Comparison of ENCODE assay signal across 16 mouse cellular contexts in the genomic region with DNA sequence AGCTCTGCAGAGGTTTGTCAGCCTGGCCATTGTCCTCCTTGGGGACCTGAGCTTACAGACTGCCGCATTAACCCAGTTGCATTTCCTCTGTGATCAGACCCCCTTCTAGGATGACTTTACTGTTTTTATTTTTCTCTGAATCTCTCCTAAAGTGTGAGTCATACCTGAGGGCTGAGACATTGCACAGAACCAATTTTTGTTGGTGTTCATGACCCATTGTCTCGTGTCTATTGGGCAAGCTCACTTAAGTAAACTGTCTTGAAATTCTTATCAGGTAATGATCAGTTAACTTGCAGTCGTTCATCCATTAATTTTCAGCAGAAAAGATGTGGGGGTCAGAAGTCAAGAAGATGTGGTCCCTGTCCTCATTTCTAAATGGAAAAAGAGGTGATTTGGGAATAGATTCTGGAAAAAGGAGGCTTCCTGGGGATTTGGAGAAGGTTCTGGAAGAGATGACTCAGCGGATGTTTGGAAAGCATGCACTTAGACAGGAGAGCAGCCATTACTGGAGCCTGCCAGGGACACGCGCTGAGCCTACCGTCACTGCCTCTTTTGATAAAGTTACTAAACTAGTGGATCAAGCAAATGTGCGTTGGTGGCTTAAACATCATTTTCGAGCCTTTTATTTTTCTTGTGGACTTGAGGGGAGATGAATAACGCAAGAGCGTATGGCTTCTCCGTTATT.
"Had no signal": no experiment of that assay in that cellular context is flagged by ENCODE, and none has a peak within 500 bp of the region (broad histone marks: within the 10 kb centered on the region; RNA-seq: fewer than 3 reads in every experiment).

No protein-coding gene starts in this region.

- H3K4me3 ChIP-seq: kidney, embryonic 15.5 days; limb, embryonic 13.5 days; liver, embryonic 15.5 days; midbrain, embryonic 10.5 days; myocyte; neural tube, embryonic 15.5 days had no signal

- H3K36me3 ChIP-seq: kidney, embryonic 15.5 days; limb, embryonic 13.5 days; liver, embryonic 15.5 days; midbrain, embryonic 10.5 days; neural tube, embryonic 15.5 days had no signal

- H3K9ac ChIP-seq: kidney, embryonic 15.5 days; limb, embryonic 13.5 days; liver, embryonic 15.5 days; neural tube, embryonic 15.5 days had no signal

- H3K4me1 ChIP-seq: kidney, embryonic 15.5 days; limb, embryonic 13.5 days; liver, embryonic 15.5 days; neural tube, embryonic 15.5 days had no signal

- H3K4me2 ChIP-seq: kidney, embryonic 15.5 days; limb, embryonic 13.5 days; liver, embryonic 15.5 days; neural tube, embryonic 15.5 days had no signal

- H3K9me3 ChIP-seq: kidney, embryonic 15.5 days; limb, embryonic 13.5 days; liver, embryonic 15.5 days; midbrain, embryonic 10.5 days; neural tube, embryonic 15.5 days had no signal

- H3K27ac ChIP-seq: kidney, embryonic 15.5 days; limb, embryonic 13.5 days; liver, embryonic 15.5 days; midbrain, embryonic 10.5 days; neural tube, embryonic 15.5 days; stomach, postnatal 0 days had no signal

- DNase-seq: kidney, postnatal 14 days; left cerebral cortex, postnatal 4 days; lung, adult 2 months; lung, postnatal 36 days; midbrain, embryonic 14.5 days; right cerebral cortex, adult 18-20 months; right cerebral cortex, postnatal 25 days; thymus, postnatal 14 days had no signal

- H3K27me3 ChIP-seq: limb, embryonic 13.5 days; liver, embryonic 15.5 days; neural tube, embryonic 15.5 days had no signal

- ATAC-seq: lung, postnatal 0 days had no signal
